8 mouse cellular contexts compared by ENCODE assay signal in the genomic region with DNA sequence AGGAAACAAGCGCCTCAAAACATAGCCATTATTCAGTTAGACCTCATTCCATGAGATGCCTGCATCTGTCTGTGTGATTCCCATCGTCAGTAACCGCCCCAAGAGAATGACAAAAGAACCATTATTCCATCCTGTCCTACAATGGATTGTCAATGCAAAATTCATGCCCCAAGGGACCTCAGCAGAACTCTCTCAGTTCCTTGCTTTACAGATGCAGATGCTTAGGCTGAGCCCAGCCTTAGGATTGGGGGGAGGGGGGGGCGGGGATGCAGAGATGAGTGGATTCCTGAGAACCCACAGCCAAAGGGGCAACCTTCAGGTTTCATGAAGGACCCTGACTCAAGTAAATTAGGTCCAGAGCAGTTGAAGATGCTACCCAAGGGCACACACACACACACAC.
A peak's percentile ranks its signal among the peaks of the same experiment; 100 is the strongest.
DNase-seq lines count a peak whose midpoint lies in the region; ATAC-seq and TF ChIP-seq lines count a peak whose summit lies in the region.

No protein-coding gene starts in this region.

- H3K36me3 ChIP-seq in heart, postnatal 0 days (replicated peaks; ENCODE audit: control insufficient read depth, insufficient read depth, low read length), result no peaks in the 10 kb centered on the region
- no peaks in the 10 kb centered on the region for H3K36me3 ChIP-seq in intestine, embryonic 15.5 days
- no peaks in the 10 kb centered on the region for H3K36me3 ChIP-seq in neural tube, embryonic 13.5 days

- no peak for TF ChIP-seq EP300 in heart, postnatal 0 days (IDR thresholded peaks at IDR 0.05; ENCODE audit: low read depth)

- WGBS in heart, postnatal 0 days, result 40% methylated on average over 4 of the region's 4 CpGs
- WGBS in intestine, embryonic 15.5 days, result 30% methylated on average over 4 of the region's 4 CpGs
- 3% methylated on average over 4 of the region's 4 CpGs for WGBS in neural tube, embryonic 13.5 days

- H3K4me1 ChIP-seq in heart, postnatal 0 days (ENCODE audit: control insufficient read depth, insufficient read depth), result peaks cover 4% of the 10 kb centered on the region; the same call in 1 of the 2 replicates
- H3K4me1 ChIP-seq in intestine, embryonic 15.5 days (replicated peaks), result 0 out of 2 replicates have a peak, but pooled peaks cover 11% of the 10 kb centered on the region
- H3K4me1 ChIP-seq in neural tube, embryonic 13.5 days (replicated peaks), result peaks cover 19% of the 10 kb centered on the region

- H3K27me3 ChIP-seq in heart, postnatal 0 days (ENCODE audit: control insufficient read depth, insufficient read depth, low read length), result 0 out of 2 replicates have a peak, but pooled peaks cover 4% of the 10 kb centered on the region
- no peaks in the 10 kb centered on the region for H3K27me3 ChIP-seq in intestine, embryonic 15.5 days (replicated peaks)
- 0 out of 2 replicates have a peak, but pooled peaks cover 3% of the 10 kb centered on the region for H3K27me3 ChIP-seq in neural tube, embryonic 13.5 days

- DNase-seq in heart, postnatal 0 days (ENCODE audit: low spot score), result no peak
- DNase-seq in heart, postnatal 10 days, result no peak
- peak; percentile 10 for DNase-seq in embryo, embryonic 9.5 days (ENCODE audit: extremely low spot score)
- DNase-seq in thymus, postnatal 14 days, result no peak
- no peak for DNase-seq in cerebellum, adult 8-10 months

- intact Hi-C loops in heart, postnatal 10 days (cut with DNase I), result loop anchor here (5.0 to 10.0 kb wide), 2 partner anchors 79 to 199 kb away; no protein-coding TSS in a partner anchor

- H3K4me3 ChIP-seq in heart, postnatal 0 days (ENCODE audit: low read depth, low read length), result no peak overlapping the region
- no peak overlapping the region for H3K4me3 ChIP-seq in intestine, embryonic 15.5 days (replicated peaks)
- H3K4me3 ChIP-seq in neural tube, embryonic 13.5 days, result peak overlapping the region; percentile 58

- H3K27ac ChIP-seq in heart, postnatal 0 days (ENCODE audit: low read depth), result no peak overlapping the region
- H3K27ac ChIP-seq in intestine, embryonic 15.5 days, result no peak overlapping the region
- no peak overlapping the region for H3K27ac ChIP-seq in neural tube, embryonic 13.5 days (replicated peaks)

- H3K4me2 ChIP-seq in heart, postnatal 0 days (ENCODE audit: low read depth, low read length), result peak overlapping the region; percentile 81; the same call in 1 of the 2 replicates
- H3K4me2 ChIP-seq in intestine, embryonic 15.5 days (replicated peaks), result peak overlapping the region; percentile 97
- H3K4me2 ChIP-seq in neural tube, embryonic 13.5 days, result peak overlapping the region; percentile 97

- no peak for ATAC-seq in heart, postnatal 0 days (ENCODE audit: insufficient read depth, low read depth)
- ATAC-seq in intestine, embryonic 15.5 days, result peak; percentile 20; the same call in 1 of the 2 replicates
- peak; percentile 52; the same call in 1 of the 2 replicates for ATAC-seq in neural tube, embryonic 13.5 days (ENCODE audit: low read depth)
- no peak for ATAC-seq in megakaryocyte-erythroid progenitor cell, adult 5-6 weeks (replicated peaks; ENCODE audit: low FRiP score, low TSS enrichment, poor library complexity, severe bottlenecking)

- no peaks in the 10 kb centered on the region for H3K9me3 ChIP-seq in heart, postnatal 0 days (replicated peaks; ENCODE audit: control insufficient read depth, low read length)
- no peaks in the 10 kb centered on the region for H3K9me3 ChIP-seq in intestine, embryonic 15.5 days
- H3K9me3 ChIP-seq in neural tube, embryonic 13.5 days, result no peaks in the 10 kb centered on the region

- TF ChIP-seq CTCF in heart, postnatal 0 days (IDR thresholded peaks at IDR 0.05; ENCODE audit: low read depth), result no peak

- no peak overlapping the region for H3K9ac ChIP-seq in heart, postnatal 0 days (replicated peaks; ENCODE audit: low read depth, low read length)
- H3K9ac ChIP-seq in intestine, embryonic 15.5 days, result peak overlapping the region; percentile 73; the same call in 1 of the 2 replicates
- H3K9ac ChIP-seq in neural tube, embryonic 13.5 days, result no peak overlapping the region

Comparison
In these comparisons a context has a peak if more than half of its experiments do, and no peak if none do; other contexts are left out.
1. ATAC-seq: peak in intestine, embryonic 15.5 days (single experiment) and neural tube, embryonic 13.5 days (single experiment); none in heart, postnatal 0 days (single experiment) and megakaryocyte-erythroid progenitor cell, adult 5-6 weeks (single experiment).
2. Peak in every context shown above with its lines, with median percentiles within 50 percentile points of each other: H3K4me2 ChIP-seq.